Mouse (Mus musculus) naive thymus-derived CD4-positive, alpha-beta T cell, adult 2 months (primary cell): ENCODE measurements around the gene Cog2.

Experiments used
- DNase-seq: peaks from one replicate; pipeline ENCODE4 v3.0.0-alpha.2; 2011; ENCODE audit warnings: low read depth

The Cog2 gene

GRCm38 (mm10) chr8:124520249-124521080 lies at the start of gene Cog2:
Gene Cog2 (plus strand): TSS chr8:124520767.
- DNase-seq, result peak; percentile 96

GRCm38 (mm10) chr8:124475690-124476089 lies 44.9 kb upstream of the Cog2 start:
- DNase-seq, result no peak

GRCm38 (mm10) chr8:124476701-124477100 lies 43.9 kb upstream of the Cog2 start:
- DNase-seq, result no peak

GRCm38 (mm10) chr8:124479251-124479650 lies 41.3 kb upstream of the Cog2 start:
- DNase-seq, result no peak

- DNase-seq, result no peak
Observed at GRCm38 (mm10) chr8:124480321-124480720, 40.2 kb upstream of the Cog2 start.

- DNase-seq, result no peak
Observed at GRCm38 (mm10) chr8:124482790-124483189, 37.8 kb upstream of the Cog2 start.

- no peak for DNase-seq
Observed at GRCm38 (mm10) chr8:124483356-124484115, 37.0 kb upstream of the Cog2 start.

GRCm38 (mm10) chr8:124489311-124489710 lies 31.3 kb upstream of the Cog2 start:
- no peak for DNase-seq

- DNase-seq, result no peak
Observed at GRCm38 (mm10) chr8:124489786-124490185, 30.8 kb upstream of the Cog2 start.

- no peak for DNase-seq
Observed at GRCm38 (mm10) chr8:124494397-124494796, 26.2 kb upstream of the Cog2 start.

GRCm38 (mm10) chr8:124494955-124495354 lies 25.6 kb upstream of the Cog2 start:
- no peak for DNase-seq

GRCm38 (mm10) chr8:124495676-124496075 lies 24.9 kb upstream of the Cog2 start:
- no peak for DNase-seq

- no peak for DNase-seq
Observed at GRCm38 (mm10) chr8:124496266-124496665, 24.3 kb upstream of the Cog2 start.

GRCm38 (mm10) chr8:124496871-124497270 lies 23.7 kb upstream of the Cog2 start:
- no peak for DNase-seq

GRCm38 (mm10) chr8:124498398-124498797 lies 22.2 kb upstream of the Cog2 start:
- no peak for DNase-seq

- no peak for DNase-seq
Observed at GRCm38 (mm10) chr8:124499236-124499937, 21.2 kb upstream of the Cog2 start.

- no peak for DNase-seq
Observed at GRCm38 (mm10) chr8:124499938-124500239, 20.7 kb upstream of the Cog2 start.

- DNase-seq, result no peak
Observed at GRCm38 (mm10) chr8:124505626-124506025, 14.9 kb upstream of the Cog2 start.

GRCm38 (mm10) chr8:124507572-124508320 lies 12.8 kb upstream of the Cog2 start:
- no peak for DNase-seq

- no peak for DNase-seq
Observed at GRCm38 (mm10) chr8:124508321-124508695, 12.3 kb upstream of the Cog2 start.

GRCm38 (mm10) chr8:124509156-124509555 lies 11.4 kb upstream of the Cog2 start:
- peak; percentile 77 for DNase-seq

GRCm38 (mm10) chr8:124516039-124516438 lies 4.5 kb upstream of the Cog2 start:
- no peak for DNase-seq
